Mouse (Mus musculus) ES-CJ7 (cell line): Measurements from ENCODE around the gene Rpgrip1.
"Not testable (repeated sequence)": the region's sequence is repeated elsewhere in the genome, so short reads cannot be mapped to it uniquely, and the experiment has no call there.

Experiments used
- DNase-seq: peaks from one replicate; pipeline ENCODE4 v3.0.0; 2011; ENCODE audit warnings: low read depth, low spot score

Gene Rpgrip1

DNA sequence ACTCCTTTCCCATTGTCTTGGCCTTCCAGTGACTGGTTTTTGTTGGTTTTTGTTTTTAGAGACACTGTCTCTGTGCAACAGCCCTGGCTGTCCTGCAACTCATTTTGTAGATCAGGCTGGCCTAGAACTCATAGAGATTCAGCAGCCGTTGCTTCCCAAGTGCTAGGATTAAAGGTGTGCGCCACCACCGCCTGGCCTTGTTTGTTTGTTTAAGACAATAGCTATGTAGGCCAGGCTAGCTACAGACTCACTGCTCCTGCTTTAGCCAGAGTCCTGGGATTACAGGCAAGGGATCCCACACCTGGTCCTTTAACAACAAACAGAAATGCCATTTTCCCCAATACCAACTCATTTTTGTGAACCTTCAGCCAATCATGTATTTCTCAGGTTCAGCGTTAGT lies at the start of gene Rpgrip1:
Gene Rpgrip1, plus strand, starts transcription at position 359 of the 400 bp plus-strand sequence.
- no peak for DNase-seq

DNA sequence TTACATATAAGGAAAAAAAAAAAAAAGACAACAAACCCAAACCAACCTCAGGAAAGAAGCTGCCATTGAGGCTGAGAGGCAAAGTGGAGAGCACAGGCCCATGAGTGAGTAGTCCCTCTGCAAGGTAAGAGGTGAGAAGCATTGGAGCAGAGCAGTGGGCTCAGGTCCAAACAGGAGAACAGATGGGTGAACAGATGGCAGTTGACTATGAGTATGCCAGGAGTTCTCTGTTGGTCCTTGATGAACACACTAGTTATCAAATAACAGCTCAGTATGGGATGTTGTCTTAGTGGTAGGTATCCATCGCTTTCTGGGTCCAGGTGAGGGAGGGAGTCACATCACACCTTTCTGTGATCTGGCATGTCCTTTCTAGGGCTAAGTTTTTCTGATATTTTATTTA lies 49.7 kb upstream of the Rpgrip1 start:
- DNase-seq = no peak

- no peak for DNase-seq
These were observed 48.7 kb upstream of the Rpgrip1 start for GRCm38 (mm10) chr14:52061798-52062197.

DNA sequence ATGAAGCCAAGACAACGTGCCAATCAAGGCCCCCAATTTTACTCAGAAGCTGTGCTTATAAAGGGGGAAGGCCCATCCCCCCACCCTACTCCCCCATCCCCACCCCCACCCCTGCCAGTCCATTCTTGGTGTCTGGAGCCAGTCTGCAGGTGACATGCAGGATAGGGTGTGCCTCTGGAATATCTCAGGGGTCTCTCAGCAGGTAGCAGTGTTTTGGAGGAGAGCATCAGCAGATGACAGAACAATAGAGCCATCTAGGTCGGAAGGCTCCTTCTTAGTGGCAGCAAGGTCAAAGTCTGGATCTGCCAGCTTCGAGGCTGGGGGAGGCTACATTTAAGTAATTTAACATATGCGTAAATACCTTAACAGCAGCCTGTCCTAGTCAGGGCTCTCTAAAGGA lies 44.4 kb upstream of the Rpgrip1 start:
- DNase-seq = peak; percentile 98

DNA sequence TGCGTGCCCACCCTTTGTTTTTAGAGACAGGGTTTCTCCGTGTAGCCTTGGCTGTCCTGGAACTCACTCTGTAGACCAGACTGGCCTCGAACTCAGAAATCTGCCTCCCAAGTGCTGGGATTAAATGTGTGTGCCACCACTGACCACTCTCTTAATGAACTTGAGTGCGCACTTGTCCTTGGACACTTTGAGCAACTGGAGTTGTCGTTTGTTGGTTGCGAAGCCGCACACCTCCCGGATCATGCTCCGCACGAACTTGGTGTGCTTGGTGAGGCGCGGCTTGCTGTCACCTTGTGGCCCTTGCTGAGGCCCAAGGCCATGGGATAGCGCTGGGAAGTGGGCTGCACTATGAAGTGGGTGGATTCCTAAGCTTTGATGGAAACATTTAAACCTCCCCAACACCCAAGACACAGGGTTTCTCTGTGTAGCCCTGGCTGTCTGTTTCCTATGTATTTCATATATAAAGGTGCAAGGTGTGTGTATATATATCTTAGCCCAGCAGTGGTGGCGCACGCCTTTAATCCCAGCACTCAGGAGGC lies 38.8 kb upstream of the Rpgrip1 start:
- DNase-seq = peak; percentile 18

DNA sequence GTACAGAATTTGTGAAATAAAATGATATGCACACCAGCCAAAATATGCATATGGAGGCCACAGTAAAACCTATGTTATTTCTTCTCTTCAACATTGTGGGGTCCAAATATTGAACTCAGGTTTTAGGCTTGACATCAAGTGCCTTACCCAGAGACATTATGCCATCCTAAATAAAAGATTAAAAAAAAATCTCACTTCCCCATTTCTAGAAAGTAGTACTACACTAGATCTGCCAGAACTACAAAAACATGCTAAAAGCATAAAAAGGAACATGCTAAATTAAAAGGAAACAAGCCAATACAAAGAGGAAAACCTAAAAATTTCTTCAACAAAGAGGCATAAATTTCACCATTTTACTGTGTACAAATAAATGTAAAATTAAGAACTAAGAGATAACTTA lies 27.4 kb upstream of the Rpgrip1 start:
- DNase-seq = no peak

DNA sequence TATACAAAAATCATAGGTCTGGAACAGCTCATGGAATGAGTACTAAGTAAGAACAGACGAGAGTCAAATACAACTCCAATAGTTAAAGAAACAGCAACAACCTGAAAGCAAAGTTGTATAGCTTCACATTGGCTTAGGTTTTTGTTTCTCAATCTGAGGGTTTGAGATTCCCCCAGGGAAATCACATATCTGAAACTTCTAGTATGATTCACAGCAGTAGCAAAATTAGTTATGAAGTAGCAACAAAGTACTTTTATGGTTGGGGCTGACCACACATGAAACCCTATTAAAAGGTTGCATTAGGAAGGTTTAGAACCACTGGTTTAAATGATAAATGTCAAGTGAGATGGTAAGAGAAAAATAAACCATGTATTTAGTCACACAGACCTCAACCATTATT lies 16.0 kb upstream of the Rpgrip1 start:
- DNase-seq = no peak

GRCm38 (mm10) chr14:52097191-52097590 lies 13.3 kb upstream of the Rpgrip1 start:
- not testable (repeated sequence) for DNase-seq

DNA sequence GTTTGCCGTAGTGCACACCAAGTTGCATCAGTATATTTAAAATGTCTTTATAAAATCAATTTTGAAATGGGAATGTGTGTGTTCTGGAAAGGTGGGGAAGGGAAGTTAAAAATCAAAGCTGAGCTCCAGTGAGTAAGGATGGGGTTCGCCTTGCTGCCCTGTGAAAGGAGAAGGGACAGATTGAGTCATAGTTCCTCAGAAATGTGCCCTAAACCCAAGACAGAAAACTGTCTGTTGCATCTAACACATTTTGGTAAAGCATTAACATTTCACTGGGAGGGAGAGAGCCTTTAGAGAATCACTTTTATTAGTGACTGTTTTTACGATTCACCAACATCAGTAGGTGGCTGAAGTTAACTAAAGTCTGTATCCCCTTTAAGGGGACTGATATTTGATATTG lies 12.1 kb upstream of the Rpgrip1 start:
- not testable (repeated sequence) for DNase-seq

DNA sequence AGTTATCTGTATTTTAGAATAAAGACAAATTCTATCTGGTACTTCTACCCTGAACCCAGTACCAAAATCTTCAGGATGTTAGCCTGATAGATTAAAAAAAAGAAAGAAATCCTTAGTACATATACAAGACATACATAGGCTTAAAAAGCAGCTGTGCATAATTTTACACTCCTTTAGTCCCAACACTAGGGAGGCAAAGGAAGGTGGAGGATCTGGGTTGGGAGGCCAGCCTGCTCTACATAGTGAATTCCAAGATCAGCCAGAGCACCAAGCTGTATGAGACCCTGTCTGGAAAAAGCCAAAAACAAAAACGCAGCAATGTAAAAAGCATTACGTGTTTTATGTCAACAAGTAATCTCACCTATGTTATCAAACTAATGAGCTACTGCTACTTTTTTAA lies 10.9 kb upstream of the Rpgrip1 start:
- DNase-seq = no peak

- no peak for DNase-seq
These were observed 10.1 kb upstream of the Rpgrip1 start for GRCm38 (mm10) chr14:52100170-52100960.

DNA sequence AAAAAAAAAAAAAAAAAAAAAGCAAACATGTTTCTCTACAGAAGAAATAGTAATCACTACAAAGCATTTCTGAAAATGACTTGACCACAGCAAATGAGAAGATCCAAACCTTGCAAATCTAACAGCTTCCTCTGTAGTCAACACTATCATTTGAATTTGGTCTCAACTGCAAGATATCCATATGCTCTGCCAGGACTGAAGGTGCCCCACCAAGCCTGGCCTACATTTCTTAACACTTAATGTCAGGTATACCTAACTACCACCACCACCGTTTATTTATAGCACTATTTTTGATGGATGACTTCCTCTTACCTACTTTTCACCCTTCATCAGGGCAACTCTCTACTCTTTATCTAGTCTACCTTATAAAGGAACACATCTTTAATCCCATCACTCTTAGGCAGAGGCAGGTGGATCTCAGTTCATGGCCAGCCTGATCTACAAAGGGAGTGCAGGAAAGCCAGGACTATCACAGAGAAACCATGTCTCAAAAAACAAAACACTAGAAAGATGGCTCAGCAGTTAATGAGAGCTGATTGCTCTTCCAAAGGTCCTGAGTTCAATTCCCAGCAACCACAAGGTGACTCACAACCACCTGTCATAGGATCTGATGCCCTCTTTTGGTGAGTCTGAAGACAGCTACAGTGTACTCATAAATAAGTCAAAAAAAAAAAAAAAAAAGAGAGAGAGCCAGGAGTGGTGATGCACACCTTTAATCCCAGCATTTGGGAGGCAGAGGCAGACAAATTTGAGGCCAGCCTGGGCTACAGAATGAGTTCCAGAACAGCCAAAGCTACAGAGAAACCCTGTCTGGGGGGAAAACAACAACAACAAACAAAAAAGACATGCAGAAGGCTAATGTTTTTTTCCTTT lies 9.0 kb upstream of the Rpgrip1 start:
- DNase-seq = peak; percentile 42

GRCm38 (mm10) chr14:52103474-52103855 lies 7.0 kb upstream of the Rpgrip1 start:
- DNase-seq = peak; percentile 42

- DNase-seq = peak; percentile 100
These were observed 6.4 kb upstream of the Rpgrip1 start, which contains the start of gene Hnrnpc for GRCm38 (mm10) chr14:52103856-52104676. Hnrnpc (minus strand) TSS chr14:52104028.

GRCm38 (mm10) chr14:52104677-52105285 lies 5.7 kb upstream of the Rpgrip1 start:
- peak; percentile 30 for DNase-seq

GRCm38 (mm10) chr14:52105308-52105707 lies 5.2 kb upstream of the Rpgrip1 start:
- no peak for DNase-seq

DNA sequence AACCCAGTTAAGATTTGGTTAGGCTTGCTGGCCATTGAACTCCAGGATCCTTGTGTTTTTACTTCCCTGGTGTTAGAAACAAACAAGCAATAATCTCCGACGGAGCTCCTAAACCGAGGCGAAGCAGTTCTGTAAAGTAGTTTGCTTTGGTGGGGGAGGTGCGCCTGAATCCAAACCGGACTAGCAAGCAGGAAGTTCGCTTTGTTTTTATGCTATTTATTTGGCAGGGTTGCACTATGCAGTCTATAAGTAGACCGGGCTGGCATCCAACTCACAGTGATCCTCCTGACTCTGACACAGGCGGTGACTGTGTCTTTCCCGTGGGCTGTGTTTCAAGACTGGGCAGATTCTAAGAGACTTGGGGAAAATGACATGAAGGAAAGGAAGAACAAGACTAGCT lies 3.8 kb upstream of the Rpgrip1 start:
- peak; percentile 36 for DNase-seq

DNA sequence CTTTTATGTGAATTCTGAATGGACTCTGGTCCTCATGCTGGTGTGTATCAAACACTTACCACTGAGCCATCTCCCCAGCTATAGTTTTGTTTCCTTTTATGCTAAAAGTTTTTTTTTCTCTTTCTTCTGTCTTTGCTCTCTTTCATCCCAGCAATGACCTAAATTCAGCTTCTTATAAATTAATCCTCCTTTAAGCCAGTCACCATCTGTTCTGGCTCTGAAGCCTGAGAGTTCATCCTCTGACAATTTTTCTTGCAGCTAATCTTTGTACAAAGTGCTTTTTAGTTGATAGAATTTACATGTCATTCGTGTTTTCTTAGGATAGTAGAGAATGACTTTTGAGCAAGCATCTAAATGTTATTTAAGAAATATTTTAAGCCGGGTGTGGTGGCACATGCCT lies 2.5 kb upstream of the Rpgrip1 start:
- no peak for DNase-seq

DNA sequence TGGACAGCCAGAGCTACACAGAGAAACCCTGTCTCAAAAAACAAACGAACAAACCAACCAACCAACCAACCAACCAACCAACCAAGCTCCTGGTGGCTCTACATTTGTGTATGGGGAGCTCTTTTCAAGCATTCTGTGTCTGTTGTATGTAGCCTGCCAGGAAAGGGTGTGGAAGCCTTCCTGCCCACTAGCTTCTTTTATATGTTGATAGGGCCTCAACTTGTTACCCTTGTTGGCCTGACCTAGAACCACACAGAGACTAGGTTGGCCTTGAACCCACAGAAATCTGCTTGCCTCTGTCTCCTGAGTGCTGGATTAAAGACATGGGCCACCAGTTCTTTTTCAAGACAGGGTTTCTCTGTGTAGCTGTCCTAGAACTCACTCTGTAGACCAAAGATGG lies 3.6 kb downstream of the Rpgrip1 start:
- peak; percentile 89 for DNase-seq

- DNase-seq = no peak
These were observed 6.7 kb downstream of the Rpgrip1 start for GRCm38 (mm10) chr14:52117241-52117640.

GRCm38 (mm10) chr14:52118456-52118822 lies 7.9 kb downstream of the Rpgrip1 start:
- no peak for DNase-seq
